ENCODE assay signal across 29 mouse cellular contexts in genomic region chr17:80488918-80489317, GRCm38 (mm10). TPM values are rescaled to one million over a fixed set of nuclear protein-coding genes. Genes with fewer than 3 reads are reported as not detected.
DNase-seq lines count a peak whose midpoint lies in the region; ATAC-seq lines count a peak whose summit lies in the region.
"Had no signal": no experiment of that assay in that cellular context is flagged by ENCODE, and none has a peak within 500 bp of the region (broad histone marks: within the 10 kb centered on the region; RNA-seq: fewer than 3 reads in every experiment).

No protein-coding gene starts in this region.

- H3K27ac ChIP-seq in forebrain, embryonic 14.5 days (ENCODE audit: low read depth, low read length), result no peak overlapping the region
- H3K27ac ChIP-seq in forebrain, embryonic 16.5 days (ENCODE audit: low read length), result no peak overlapping the region
- H3K27ac ChIP-seq in heart, embryonic 15.5 days, result peak overlapping the region; percentile 57
- H3K27ac ChIP-seq: forebrain, embryonic 13.5 days; hindbrain, embryonic 14.5 days; layer of hippocampus, adult 2 months; limb, embryonic 12.5 days; liver, embryonic 12.5 days; stomach, embryonic 15.5 days had no signal

- WGBS in forebrain, embryonic 14.5 days, result 60% methylated on average over 3 of the region's 3 CpGs
- 48% methylated on average over 3 of the region's 3 CpGs for WGBS in forebrain, embryonic 16.5 days
- 30% methylated on average over 3 of the region's 3 CpGs for WGBS in heart, embryonic 15.5 days

- no peaks in the 10 kb centered on the region for H3K4me1 ChIP-seq in forebrain, embryonic 14.5 days (ENCODE audit: control insufficient read depth, insufficient read depth, low read length)
- H3K4me1 ChIP-seq in forebrain, embryonic 16.5 days (replicated peaks; ENCODE audit: control insufficient read depth, insufficient read depth, low read length), result no peaks in the 10 kb centered on the region
- peaks cover 11% of the 10 kb centered on the region for H3K4me1 ChIP-seq in heart, embryonic 15.5 days (replicated peaks)
- H3K4me1 ChIP-seq: forebrain, embryonic 13.5 days; limb, embryonic 12.5 days; liver, embryonic 12.5 days; stomach, embryonic 15.5 days had no signal

- peak; percentile 34; the same call in 1 of the 2 replicates for ATAC-seq in forebrain, embryonic 14.5 days
- ATAC-seq in forebrain, embryonic 16.5 days, result no peak
- no peak for ATAC-seq in heart, embryonic 15.5 days (replicated peaks; ENCODE audit: insufficient number of reproducible peaks, insufficient read depth, low FRiP score, low read depth)
- ATAC-seq: CD4-positive, CD25-positive, alpha-beta regulatory T cell, adult 4 months; forebrain, embryonic 13.5 days; inflammation-experienced regulatory T-cells, adult 6 months; liver, embryonic 12.5 days; Patski had no signal

- no peaks in the 10 kb centered on the region for H3K9me3 ChIP-seq in forebrain, embryonic 14.5 days (replicated peaks; ENCODE audit: control insufficient read depth, low read length)
- no peaks in the 10 kb centered on the region for H3K9me3 ChIP-seq in forebrain, embryonic 16.5 days (ENCODE audit: control insufficient read depth, low read length)
- H3K9me3 ChIP-seq in heart, embryonic 15.5 days (replicated peaks), result no peaks in the 10 kb centered on the region
- H3K9me3 ChIP-seq: forebrain, embryonic 13.5 days; limb, embryonic 12.5 days; liver, embryonic 12.5 days; stomach, embryonic 15.5 days had no signal

- DNase-seq in forebrain, embryonic 14.5 days (ENCODE audit: low spot score), result peak; percentile 39
- DNase-seq in heart, adult 8-10 months (ENCODE audit: low spot score), result no peak
- DNase-seq in kidney, postnatal 14 days, result peak; percentile 17
- no peak for DNase-seq in kidney, postnatal 10 days
- DNase-seq in Muller cell, postnatal 12 days (ENCODE audit: inconsistent ontology term), result peak; percentile 83
- no peak for DNase-seq in layer of hippocampus, adult 9-10 months (ENCODE audit: low spot score)
- DNase-seq: adrenal gland, postnatal 36 days; cerebellum, adult 11 months; cerebellum, postnatal 10 days; gastrocnemius, postnatal 10 days; heart, postnatal 4 days; kidney, adult 8-10 months; layer of hippocampus, postnatal 36 days; lung, adult 18-20 months; right cerebral cortex, adult 18-20 months; thymus, postnatal 25 days had no signal

- H3K27me3 ChIP-seq in forebrain, embryonic 14.5 days (replicated peaks; ENCODE audit: control insufficient read depth, insufficient read depth, low read length), result no peaks in the 10 kb centered on the region
- no peaks in the 10 kb centered on the region for H3K27me3 ChIP-seq in forebrain, embryonic 16.5 days (replicated peaks; ENCODE audit: control insufficient read depth, insufficient read depth, low read length)
- H3K27me3 ChIP-seq in heart, embryonic 15.5 days, result no peaks in the 10 kb centered on the region
- H3K27me3 ChIP-seq: forebrain, embryonic 13.5 days; limb, embryonic 12.5 days; liver, embryonic 12.5 days; Patski; stomach, embryonic 15.5 days had no signal

- no peak overlapping the region for H3K4me2 ChIP-seq in forebrain, embryonic 14.5 days (ENCODE audit: low read length)
- H3K4me2 ChIP-seq in forebrain, embryonic 16.5 days (ENCODE audit: low read length), result no peak overlapping the region
- H3K4me2 ChIP-seq in heart, embryonic 15.5 days, result no peak overlapping the region
- H3K4me2 ChIP-seq: forebrain, embryonic 13.5 days; hindbrain, embryonic 14.5 days; limb, embryonic 12.5 days; liver, embryonic 12.5 days; midbrain, embryonic 11.5 days; stomach, embryonic 15.5 days had no signal

- no peaks in the 10 kb centered on the region for H3K36me3 ChIP-seq in forebrain, embryonic 14.5 days (ENCODE audit: control insufficient read depth, insufficient read depth, low read length)
- H3K36me3 ChIP-seq in forebrain, embryonic 16.5 days (ENCODE audit: control insufficient read depth, insufficient read depth), result no peaks in the 10 kb centered on the region
- no peaks in the 10 kb centered on the region for H3K36me3 ChIP-seq in heart, embryonic 15.5 days
- H3K36me3 ChIP-seq: limb, embryonic 12.5 days; liver, embryonic 12.5 days; stomach, embryonic 15.5 days had no signal

- H3K4me3 ChIP-seq in forebrain, embryonic 14.5 days (ENCODE audit: low read depth, low read length), result no peak overlapping the region
- H3K4me3 ChIP-seq in forebrain, embryonic 16.5 days (replicated peaks; ENCODE audit: low read length), result no peak overlapping the region
- H3K4me3 ChIP-seq in heart, embryonic 15.5 days, result no peak overlapping the region
- H3K4me3 ChIP-seq: erythroblast, embryonic 14.5 days; forebrain, embryonic 13.5 days; layer of hippocampus, adult 2 months; limb, embryonic 12.5 days; liver, embryonic 12.5 days; stomach, embryonic 15.5 days had no signal

- no peak overlapping the region for H3K9ac ChIP-seq in forebrain, embryonic 14.5 days (ENCODE audit: low read length)
- no peak overlapping the region for H3K9ac ChIP-seq in forebrain, embryonic 16.5 days (replicated peaks; ENCODE audit: low read depth, low read length)
- H3K9ac ChIP-seq in heart, embryonic 15.5 days, result no peak overlapping the region
- H3K9ac ChIP-seq: forebrain, embryonic 13.5 days; hindbrain, embryonic 14.5 days; limb, embryonic 12.5 days; liver, embryonic 12.5 days; stomach, embryonic 15.5 days had no signal

RNA-seq across cellular contexts. Expression of gene Sos1, which starts 8.7 kb away (rescaled TPM):
- 7.9 and 9.3 TPM in 2 replicates for polyA plus RNA-seq in forebrain, embryonic 14.5 days (2014; fragmentation: Nextera tagmentation; extraction: Ambion mirVana)
- 7.6 TPM in 2 replicates for polyA plus RNA-seq in forebrain, embryonic 16.5 days (2015; fragmentation: Nextera tagmentation; extraction: Ambion mirVana)
- polyA plus RNA-seq in heart, embryonic 15.5 days (2015; fragmentation: Nextera tagmentation; extraction: Ambion mirVana), result 2.5 and 3.1 TPM in 2 replicates
- total RNA-seq in heart, adult 8-10 months (2022), result 10 to 100 TPM; 10.6 to 13.2 (median 12.2) TPM

Comparison
In these comparisons a context has a peak if more than half of its experiments do, and no peak if none do; other contexts are left out.
1. DNase-seq: peak in forebrain, embryonic 14.5 days (single experiment), kidney, postnatal 14 days (single experiment) and Muller cell, postnatal 12 days (single experiment); none in heart, adult 8-10 months (single experiment), kidney, postnatal 10 days (single experiment) and layer of hippocampus, adult 9-10 months (single experiment).